26 mouse cellular contexts compared by ENCODE assay signal in the genomic region with DNA sequence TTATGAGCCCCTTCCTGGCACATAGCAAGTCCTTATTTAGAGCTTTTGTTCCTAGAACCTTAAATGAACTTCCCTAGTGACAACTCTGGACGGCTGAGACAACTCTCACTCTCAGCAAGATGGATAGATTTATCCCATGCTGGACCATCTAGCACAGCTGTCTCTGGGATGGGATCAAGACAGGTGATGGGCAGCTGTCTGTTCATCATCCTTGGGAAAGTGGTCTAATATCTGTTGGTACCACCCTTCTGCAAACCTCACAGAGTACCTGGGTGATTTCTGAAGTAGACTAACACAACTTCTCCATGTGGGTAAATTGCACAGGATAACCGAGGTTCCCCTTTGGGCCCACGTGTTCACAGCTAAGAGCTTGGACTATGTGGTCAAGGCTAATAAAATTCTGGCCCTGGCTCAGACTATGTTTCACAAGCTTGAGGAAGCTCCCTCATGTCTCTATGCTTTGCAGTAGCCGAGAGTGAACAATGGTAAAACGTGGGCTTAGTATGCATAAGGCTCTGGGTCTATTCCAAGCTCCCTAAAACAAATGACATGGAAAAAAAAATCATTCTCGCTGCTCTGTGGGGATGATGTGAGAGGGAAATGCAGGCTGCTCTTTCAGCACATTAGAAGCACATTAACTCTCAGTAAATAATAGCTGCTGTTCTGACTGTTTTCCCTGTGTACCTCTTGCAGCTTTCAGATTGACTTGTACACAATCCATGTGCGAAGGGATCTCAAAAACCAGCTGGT.
A peak's percentile ranks its signal among the peaks of the same experiment; 100 is the strongest.
DNase-seq lines count a peak whose midpoint lies in the region; ATAC-seq and TF ChIP-seq lines count a peak whose summit lies in the region.
"Had no signal": no experiment of that assay in that cellular context is flagged by ENCODE, and none has a peak within 500 bp of the region (broad histone marks: within the 10 kb centered on the region; RNA-seq: fewer than 3 reads in every experiment).

No protein-coding gene starts in this region.

- peaks cover 24% of the 10 kb centered on the region for H3K4me1 ChIP-seq in heart, embryonic 10.5 days
- H3K4me1 ChIP-seq in heart, embryonic 11.5 days (ENCODE audit: control insufficient read depth, insufficient read depth, low read length) = peaks cover 20% of the 10 kb centered on the region
- H3K4me1 ChIP-seq in lung, postnatal 0 days (ENCODE audit: insufficient read depth, low read depth, low read length) = no peaks in the 10 kb centered on the region
- H3K4me1 ChIP-seq: limb, embryonic 15.5 days; midbrain, embryonic 12.5 days; neural tube, embryonic 12.5 days; stomach, embryonic 15.5 days had no signal

- H3K9me3 ChIP-seq in heart, embryonic 10.5 days = no peaks in the 10 kb centered on the region
- no peaks in the 10 kb centered on the region for H3K9me3 ChIP-seq in heart, embryonic 11.5 days (replicated peaks; ENCODE audit: control insufficient read depth, low read length)
- no peaks in the 10 kb centered on the region for H3K9me3 ChIP-seq in lung, postnatal 0 days (ENCODE audit: low read length)
- H3K9me3 ChIP-seq: limb, embryonic 15.5 days; midbrain, embryonic 12.5 days; neural tube, embryonic 12.5 days; stomach, embryonic 15.5 days had no signal

- TF ChIP-seq EP300 in lung, postnatal 0 days (IDR thresholded peaks at IDR 0.05) = no peak

- no peaks in the 10 kb centered on the region for H3K36me3 ChIP-seq in heart, embryonic 10.5 days
- H3K36me3 ChIP-seq in heart, embryonic 11.5 days (ENCODE audit: control insufficient read depth, insufficient read depth, low read length) = no peaks in the 10 kb centered on the region
- H3K36me3 ChIP-seq in lung, postnatal 0 days (ENCODE audit: insufficient read depth, low read length) = no peaks in the 10 kb centered on the region
- H3K36me3 ChIP-seq: limb, embryonic 15.5 days; midbrain, embryonic 12.5 days; neural tube, embryonic 12.5 days; stomach, embryonic 15.5 days had no signal

- DNase-seq in heart, embryonic 10.5 days (ENCODE audit: low spot score) = no peak
- peak; percentile 4 for DNase-seq in lung, postnatal 36 days
- DNase-seq in lung, postnatal 0 days (ENCODE audit: low spot score) = no peak
- peak; percentile 21 for DNase-seq in MN1 (ENCODE audit: low spot score)
- DNase-seq in layer of hippocampus, adult 2 months (ENCODE audit: low spot score in 2 of 2) = no peak
- DNase-seq in cerebellum, postnatal 10 days = no peak
- DNase-seq: adrenal gland, adult 8-10 months; cerebellum, adult 2 months; cerebellum, postnatal 36 days; gastrocnemius, postnatal 14 days; kidney, adult 18-20 months; left cerebral cortex, postnatal 4 days; lung, postnatal 4 days; right cerebral cortex, adult 18-20 months; right cerebral cortex, postnatal 4 days; thymus, postnatal 25 days had no signal

- no peak overlapping the region for H3K4me3 ChIP-seq in heart, embryonic 10.5 days
- no peak overlapping the region for H3K4me3 ChIP-seq in heart, embryonic 11.5 days (ENCODE audit: low read depth, low read length)
- no peak overlapping the region for H3K4me3 ChIP-seq in lung, postnatal 0 days (ENCODE audit: low read depth, low read length)
- H3K4me3 ChIP-seq in layer of hippocampus, adult 2 months = no peak overlapping the region
- H3K4me3 ChIP-seq: limb, embryonic 15.5 days; midbrain, embryonic 12.5 days; neural tube, embryonic 12.5 days; stomach, embryonic 15.5 days had no signal

- WGBS in heart, embryonic 10.5 days = 68% methylated on average over 7 of the region's 7 CpGs
- 66% methylated on average over 7 of the region's 7 CpGs for WGBS in heart, embryonic 11.5 days (ENCODE audit: insufficient replicate concordance)
- 42% methylated on average over 7 of the region's 7 CpGs for WGBS in lung, postnatal 0 days

- peak overlapping the region; percentile 79; the same call in 1 of the 2 replicates for H3K27ac ChIP-seq in heart, embryonic 10.5 days
- H3K27ac ChIP-seq in heart, embryonic 11.5 days (ENCODE audit: low read depth, low read length) = no peak overlapping the region
- H3K27ac ChIP-seq in lung, postnatal 0 days (ENCODE audit: low read length) = no peak overlapping the region
- no peak overlapping the region for H3K27ac ChIP-seq in layer of hippocampus, adult 2 months
- H3K27ac ChIP-seq: kidney, postnatal 0 days; limb, embryonic 15.5 days; liver, embryonic 14.5 days; midbrain, embryonic 12.5 days; neural tube, embryonic 12.5 days; stomach, embryonic 15.5 days had no signal

- no peak for ATAC-seq in heart, embryonic 11.5 days (replicated peaks; ENCODE audit: insufficient number of reproducible peaks, low FRiP score, low TSS enrichment)
- no peak for ATAC-seq in lung, postnatal 0 days
- peak; percentile 34; the same call in 1 of the 2 replicates for ATAC-seq in common myeloid progenitor, adult 5-6 weeks (replicated peaks; ENCODE audit: low read depth, poor library complexity, severe bottlenecking)
- ATAC-seq: activated CD4-positive, CD25-positive, alpha-beta regulatory T cell, adult 4 months; forebrain, embryonic 14.5 days had no signal

- TF ChIP-seq CTCF in lung, postnatal 0 days (IDR thresholded peaks at IDR 0.05) = no peak
- no peak for TF ChIP-seq CTCF in layer of hippocampus, adult 2 months (conservative IDR thresholded peaks at IDR 0.05)

- no peak overlapping the region for H3K4me2 ChIP-seq in heart, embryonic 11.5 days
- H3K4me2 ChIP-seq in lung, postnatal 0 days (replicated peaks; ENCODE audit: low read depth, low read length) = no peak overlapping the region
- H3K4me2 ChIP-seq: limb, embryonic 15.5 days; midbrain, embryonic 12.5 days; neural tube, embryonic 12.5 days; stomach, embryonic 15.5 days had no signal

- no peak overlapping the region for H3K9ac ChIP-seq in heart, embryonic 11.5 days (ENCODE audit: low read depth, low read length)
- no peak overlapping the region for H3K9ac ChIP-seq in lung, postnatal 0 days (replicated peaks; ENCODE audit: low read depth)
- H3K9ac ChIP-seq: limb, embryonic 15.5 days; liver, embryonic 14.5 days; midbrain, embryonic 12.5 days; neural tube, embryonic 12.5 days; stomach, embryonic 15.5 days had no signal

- no peaks in the 10 kb centered on the region for H3K27me3 ChIP-seq in heart, embryonic 10.5 days (ENCODE audit: insufficient read depth, poor library complexity, severe bottlenecking)
- no peaks in the 10 kb centered on the region for H3K27me3 ChIP-seq in heart, embryonic 11.5 days (ENCODE audit: control insufficient read depth, insufficient read depth, low read length)
- no peaks in the 10 kb centered on the region for H3K27me3 ChIP-seq in lung, postnatal 0 days (replicated peaks; ENCODE audit: insufficient read depth, low read length)
- H3K27me3 ChIP-seq: limb, embryonic 15.5 days; midbrain, embryonic 12.5 days; neural tube, embryonic 12.5 days; stomach, embryonic 15.5 days had no signal

Comparison
In these comparisons a context has a peak if more than half of its experiments do, and no peak if none do; other contexts are left out.
1. DNase-seq: peak in lung, postnatal 36 days (single experiment) and MN1 (single experiment); none in heart, embryonic 10.5 days (single experiment), lung, postnatal 0 days (single experiment), layer of hippocampus, adult 2 months (0 of 2) and cerebellum, postnatal 10 days (0 of 2).